Comparison of ENCODE assay signal across 8 mouse cellular contexts in genomic region chr7:46052161-46052821, GRCm38 (mm10). TPM values are rescaled to one million over a fixed set of nuclear protein-coding genes. Genes with fewer than 3 reads are reported as not detected.
A peak's percentile ranks its signal among the peaks of the same experiment; 100 is the strongest.
DNase-seq lines count a peak whose midpoint lies in the region; ATAC-seq and TF ChIP-seq lines count a peak whose summit lies in the region.
"Had no signal": no experiment of that assay in that cellular context is flagged by ENCODE, and none has a peak within 500 bp of the region (broad histone marks: within the 10 kb centered on the region; RNA-seq: fewer than 3 reads in every experiment).

No protein-coding gene starts in this region.

- 87% methylated on average over 4 of the region's 4 CpGs for WGBS in kidney, adult 2 months

- no peaks in the 10 kb centered on the region for H3K4me1 ChIP-seq in kidney, adult 2 months (ENCODE audit: control insufficient read depth, insufficient read depth, low read length)
- no peaks in the 10 kb centered on the region; the same call in 1 of the 2 replicates for H3K4me1 ChIP-seq in G1E (ENCODE audit: insufficient read depth, low read depth, low read length)
- H3K4me1 ChIP-seq: neural tube, embryonic 12.5 days had no signal

- TF ChIP-seq CTCF in kidney, adult 2 months (conservative IDR thresholded peaks at IDR 0.05; ENCODE audit: insufficient read depth, insufficient read length, low read depth, low read length) = peak; percentile 33; the same call in 1 of the 2 replicates
- TF ChIP-seq CTCF in G1E (IDR thresholded peaks at IDR 0.05; ENCODE audit: low read depth, low read length) = peak; percentile 20; the same call in 1 of the 2 replicates

- ATAC-seq in G1E (ENCODE audit: extremely low read depth, insufficient number of reproducible peaks, low FRiP score, poor library complexity, severe bottlenecking) = no peak

- H3K4me3 ChIP-seq in kidney, adult 2 months (ENCODE audit: insufficient read depth, low read depth, low read length) = no peak overlapping the region
- H3K4me3 ChIP-seq in G1E (ENCODE audit: low read depth, low read length) = no peak overlapping the region
- H3K4me3 ChIP-seq: neural tube, embryonic 12.5 days had no signal

- H3K27me3 ChIP-seq in kidney, adult 2 months (replicated peaks; ENCODE audit: control insufficient read depth, insufficient read depth, low read length) = no peaks in the 10 kb centered on the region
- no peaks in the 10 kb centered on the region for H3K27me3 ChIP-seq in G1E (ENCODE audit: insufficient read depth, low read length)
- H3K27me3 ChIP-seq: neural tube, embryonic 12.5 days had no signal

- TF ChIP-seq POLR2A in kidney, adult 2 months (IDR thresholded peaks at IDR 0.05; ENCODE audit: low read depth, low read length) = no peak

- peak; percentile 16 for DNase-seq in kidney, adult 2 months
- no peak for DNase-seq in kidney, postnatal 14 days
- peak; percentile 22 for DNase-seq in A20 (ENCODE audit: low read depth, low spot score)
- DNase-seq in G1E (ENCODE audit: low spot score) = no peak
- DNase-seq in lung, postnatal 25 days (ENCODE audit: low spot score) = peak; percentile 19
- DNase-seq in kidney, adult 18-20 months = no peak
- no peak for DNase-seq in left cerebral cortex, adult 18-20 months (ENCODE audit: low spot score in 2 of 2)

- H3K9me3 ChIP-seq in G1E (replicated peaks) = no peaks in the 10 kb centered on the region
- H3K9me3 ChIP-seq: neural tube, embryonic 12.5 days had no signal

- no peak overlapping the region for H3K27ac ChIP-seq in kidney, adult 2 months (ENCODE audit: insufficient read depth, low read depth, low read length)
- H3K27ac ChIP-seq: neural tube, embryonic 12.5 days had no signal

- H3K36me3 ChIP-seq in kidney, adult 2 months (ENCODE audit: control insufficient read depth, insufficient read depth, low read length) = no peaks in the 10 kb centered on the region
- peaks cover 95% of the 10 kb centered on the region for H3K36me3 ChIP-seq in G1E (replicated peaks)

RNA-seq across cellular contexts. Expression of gene Nomo1, which starts 18.8 kb away (rescaled TPM):
- polyA plus RNA-seq in kidney, adult 2 months (2012; rRNA removed) = 36.4 and 36.8 TPM in 2 replicates
- 26.4 and 35.0 TPM in 2 replicates for total RNA-seq in G1E (2014; fragmentation: Nextera tagmentation)
- 47.8 and 52.7 TPM in 2 replicates for total RNA-seq in G1E (2017)
- polyA plus RNA-seq in G1E (2012) = 43.8 and 47.2 TPM in 2 replicates
- total RNA-seq in left cerebral cortex, adult 18-20 months (2021) = 100 to 1,000 TPM; 105 to 106 TPM

RNA-seq across cellular contexts. Expression of gene Abcc6, which starts 22.2 kb away (rescaled TPM):
- polyA plus RNA-seq in kidney, adult 2 months (2012; rRNA removed) = 13.2 and 21.1 TPM in 2 replicates
- total RNA-seq in G1E (2014; fragmentation: Nextera tagmentation) (not detected in 2 replicates), G1E (2017) (under 0.01 TPM in 2 replicates)
- 0.02 TPM in 1 of 2 replicates, not detected in the other for polyA plus RNA-seq in G1E (2012)
- 1 to 10 TPM; 1.4 to 2.5 TPM for total RNA-seq in left cerebral cortex, adult 18-20 months (2021)

RNA-seq across cellular contexts. Expression of gene Kcnj11, which starts 48.3 kb away (rescaled TPM):
- polyA plus RNA-seq in kidney, adult 2 months (2012; rRNA removed) = 0.90 and 1.7 TPM in 2 replicates
- not detected in 2 replicates for total RNA-seq in G1E (2014; fragmentation: Nextera tagmentation)
- total RNA-seq in G1E (2017) = 0.23 TPM in 1 of 2 replicates, not detected in the other
- not detected in 2 replicates for polyA plus RNA-seq in G1E (2012)
- total RNA-seq in left cerebral cortex, adult 18-20 months (2021) = 10 to 100 TPM; 38.7 to 43.1 TPM

Comparison
In these comparisons a context has a peak if more than half of its experiments do, and no peak if none do; other contexts are left out.
1. DNase-seq: peak in kidney, adult 2 months (single experiment), A20 (single experiment) and lung, postnatal 25 days (single experiment); none in kidney, postnatal 14 days (single experiment), G1E (single experiment), kidney, adult 18-20 months (single experiment) and left cerebral cortex, adult 18-20 months (0 of 2).
2. RNA of gene Kcnj11, which starts 48.3 kb away (total RNA-seq): 38.7 to 43.1 TPM in left cerebral cortex, adult 18-20 months; 0.23 TPM in G1E; every median in the first group is over 10 times any median in the second.